Mouse (Mus musculus) lung, postnatal 0 days (tissue): ENCODE results near the gene Socs7.

Source experiments
- CTCF ChIP-seq: IDR thresholded peaks from 2 replicates; pipeline ENCODE4 v1.5.1; 2016; ENCODE audit warnings: antibody characterized with exemption, mild to moderate bottlenecking
- EP300 ChIP-seq: IDR thresholded peaks from 2 replicates; pipeline ENCODE4 v1.6.1; 2016; ENCODE audit warnings: antibody characterized with exemption, mild to moderate bottlenecking, control low read depth

DNA sequence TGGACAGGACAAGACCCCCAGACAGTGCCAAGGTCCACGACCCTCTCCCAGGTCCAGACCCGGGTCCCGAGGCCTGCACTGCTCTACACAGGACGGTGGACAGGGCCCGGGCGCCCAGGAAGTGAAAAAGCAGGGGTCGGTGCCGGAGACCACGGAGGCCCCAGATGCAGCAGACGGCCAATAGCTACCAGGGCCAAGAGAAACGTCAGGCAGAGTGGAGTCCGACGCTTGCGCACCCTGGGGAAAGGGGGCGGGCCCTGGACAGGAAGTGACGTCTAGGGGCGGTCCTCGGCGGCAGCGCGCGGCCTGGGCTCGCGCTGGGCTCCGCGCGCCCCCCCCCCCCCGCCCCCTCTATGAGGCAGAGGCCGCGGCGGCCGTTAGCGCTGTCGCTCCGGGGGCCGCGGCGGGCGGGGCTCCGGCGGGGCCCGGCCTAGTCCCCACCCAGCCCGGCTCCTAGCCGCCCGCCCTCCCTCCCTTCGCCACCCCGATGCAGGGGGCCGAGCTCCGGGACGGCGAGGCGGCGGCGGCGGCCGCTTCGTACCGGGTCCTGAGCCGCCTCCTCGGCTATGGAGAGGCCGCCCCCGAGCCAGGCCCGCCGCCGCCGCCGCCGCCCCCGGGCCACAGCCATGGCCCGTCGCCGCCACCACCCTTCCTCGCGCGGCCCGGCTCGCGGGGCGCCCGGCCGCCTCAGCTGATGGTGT is at the start of gene Socs7:
- no peak for TF ChIP-seq CTCF
- no peak for TF ChIP-seq EP300
